Mouse (Mus musculus) myocyte (in vitro differentiated cells): ENCODE results near the gene Hmga2. TPM values are rescaled to one million over a fixed set of nuclear protein-coding genes. Genes with fewer than 3 reads are reported as not detected.

Source experiments
- H3K27me3 ChIP-seq: one replicate; pipeline ENCODE4 v1.6.1; 2011; ENCODE audit not compliant: control insufficient read depth, insufficient read depth, insufficient read length
- H3K36me3 ChIP-seq: one replicate; pipeline ENCODE4 v1.6.1; 2011; ENCODE audit not compliant: control insufficient read depth, insufficient read depth
- H3K4me2 ChIP-seq: one replicate; pipeline ENCODE4 v1.6.1; 2011; ENCODE audit warnings: low read depth, control low read depth
- H3K4me3 ChIP-seq: one replicate; pipeline ENCODE4 v1.5.1; 2011; ENCODE audit warnings: mild to moderate bottlenecking, control low read depth, moderate library complexity
- H3K79me2 ChIP-seq: one replicate; pipeline ENCODE4 v1.6.1; 2011; ENCODE audit not compliant: control insufficient read depth, insufficient read depth
- H3ac ChIP-seq: one replicate; pipeline ENCODE4 v1.6.1; 2011; ENCODE audit not compliant: control insufficient read depth, insufficient read length
- CEBPB ChIP-seq: IDR thresholded peaks from 2 replicates; pipeline ENCODE4 v1.6.1; 2011; ENCODE audit warnings: mild to moderate bottlenecking, moderate library complexity; ENCODE audit not compliant: poor library complexity, insufficient read depth, severe bottlenecking
- E2F4 ChIP-seq: IDR thresholded peaks from one replicate; pipeline ENCODE4 v1.6.1; 2011; ENCODE audit warnings: mild to moderate bottlenecking, control low read depth, moderate library complexity; ENCODE audit not compliant: insufficient read depth
- MAX ChIP-seq: IDR thresholded peaks from one replicate; pipeline ENCODE4 v1.6.1; 2011; ENCODE audit warnings: low read depth, mild to moderate bottlenecking, control low read depth
- MYOD1 ChIP-seq, 3 experiments: IDR thresholded peaks; one replicate each; pipeline ENCODE4 v1.6.1; 2011; ENCODE audit warnings: control low read depth in 2 of 3, low read depth in 2 of 3, mild to moderate bottlenecking in 2 of 3, moderate library complexity in 1 of 3; ENCODE audit not compliant: insufficient read length in 2 of 3, control insufficient read depth in 1 of 3
- MYOG ChIP-seq, 3 experiments: IDR thresholded peaks; one replicate each; pipeline ENCODE4 v1.6.1; 2011; ENCODE audit warnings: control low read depth in 2 of 3, low read depth in 2 of 3, mild to moderate bottlenecking in 2 of 3; ENCODE audit not compliant: insufficient read length in 2 of 3, control insufficient read depth in 1 of 3, insufficient read depth in 1 of 3
- POLR2A ChIP-seq: IDR thresholded peaks from one replicate; pipeline ENCODE4 v1.6.1; 2011; ENCODE audit warnings: low read depth, mild to moderate bottlenecking, control low read depth, moderate library complexity; ENCODE audit not compliant: insufficient read length
- POLR2AphosphoS2 ChIP-seq: IDR thresholded peaks from one replicate; pipeline ENCODE4 v1.6.1; 2011; ENCODE audit warnings: low read depth, control low read depth; ENCODE audit not compliant: insufficient read length
- REST ChIP-seq: IDR thresholded peaks from one replicate; pipeline ENCODE4 v1.6.1; 2011; ENCODE audit warnings: mild to moderate bottlenecking, control low read depth, moderate library complexity; ENCODE audit not compliant: insufficient read depth, insufficient read length
- SRF ChIP-seq: IDR thresholded peaks from one replicate; pipeline ENCODE4 v1.6.1; 2011; ENCODE audit warnings: low read depth; ENCODE audit not compliant: control insufficient read depth, insufficient read length
- TCF12 ChIP-seq: IDR thresholded peaks from one replicate; pipeline ENCODE4 v1.6.1; 2011; ENCODE audit warnings: mild to moderate bottlenecking, control low read depth; ENCODE audit not compliant: poor library complexity, insufficient read depth, severe bottlenecking
- TCF3 ChIP-seq: IDR thresholded peaks from one replicate; pipeline ENCODE4 v1.6.1; 2011; ENCODE audit warnings: low read depth, control low read depth; ENCODE audit not compliant: insufficient read length
- USF1 ChIP-seq: IDR thresholded peaks from one replicate; pipeline ENCODE4 v1.6.1; 2011; ENCODE audit warnings: low read depth, mild to moderate bottlenecking, control low read depth, moderate library complexity
- polyA plus RNA-seq: library from polyadenylated mRNA; unstranded; fragments of >200 nt; fragmentation: generic; extraction: Trizol; gene quantifications from one replicate; pipeline ENCODE4 v1.2.1, GENCODE M21; 2012; ENCODE audit warnings: missing spikeins

The Hmga2 gene
- polyA plus RNA-seq, 1 experiment = 4.3 TPM

- Histone ChIP-seq H3K79me2 (peaks cover 36% of the 10 kb centered on the region), H3K4me2 (peak overlapping the region; percentile 98), H3K27me3 (no peaks in the 10 kb centered on the region), H3ac (peak overlapping the region; percentile 71), H3K36me3 (no peaks in the 10 kb centered on the region), H3K4me3 (peak overlapping the region; percentile 82)
- TF ChIP-seq SRF (no peak), E2F4 (no peak), MAX (no peak), MYOG (IDR thresholded peaks at IDR 0.05; ENCODE audit: control insufficient read depth in 1 of 3, insufficient read depth in 1 of 3, insufficient read length in 2 of 3, low read depth in 2 of 3) (peak in 2 of 3 experiments; percentile 22 to 30), POLR2AphosphoS2 (no peak), USF1 (peak; percentile 41), POLR2A (peak; percentile 42)
Measured at GRCm38 (mm10) chr10:120476516-120477336, 457 bp upstream of the Hmga2 start.

DNA sequence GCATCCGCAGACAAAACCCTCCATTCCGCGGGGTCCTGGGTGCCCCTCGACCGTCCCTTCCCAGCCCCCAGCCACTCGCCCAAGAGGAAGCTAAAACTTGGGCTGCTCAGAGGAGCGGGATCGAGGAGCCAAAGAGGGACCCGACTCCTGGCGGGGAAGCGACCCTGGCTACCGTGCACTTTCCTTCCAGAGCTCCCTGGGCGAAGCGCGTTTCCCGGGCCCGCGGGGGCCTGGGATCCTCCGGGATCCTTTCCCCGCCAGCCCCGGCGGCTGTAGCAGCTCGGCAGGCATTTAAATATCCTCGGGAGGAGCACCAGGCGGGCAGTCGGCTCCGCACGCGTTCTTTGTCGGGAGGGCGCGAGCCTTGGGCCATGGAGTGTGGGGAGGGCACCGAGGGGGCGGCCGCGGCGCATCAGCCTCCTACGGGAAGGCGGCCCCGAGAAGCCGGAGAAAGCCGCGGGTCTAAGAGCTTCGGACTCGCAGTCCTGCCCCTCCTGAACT is 1.2 kb downstream of the Hmga2 start:
- Histone ChIP-seq H3ac (peak overlapping the region; percentile 71), H3K79me2 (peaks cover 51% of the 10 kb centered on the region), H3K4me2 (peak overlapping the region; percentile 98), H3K36me3 (no peaks in the 10 kb centered on the region), H3K4me3 (peak overlapping the region; percentile 82), H3K27me3 (no peaks in the 10 kb centered on the region)
- TF ChIP-seq MYOD1 (IDR thresholded peaks at IDR 0.05; ENCODE audit: control insufficient read depth in 1 of 3, insufficient read length in 2 of 3, low read depth in 2 of 3) (no peak), REST (no peak), TCF3 (no peak), MAX (no peak), TCF12 (no peak), POLR2A (no peak), E2F4 (no peak), USF1 (no peak), CEBPB (no peak), SRF (no peak), MYOG (IDR thresholded peaks at IDR 0.05; ENCODE audit: control insufficient read depth in 1 of 3, insufficient read depth in 1 of 3, insufficient read length in 2 of 3, low read depth in 2 of 3) (no peak), POLR2AphosphoS2 (no peak)

- Histone ChIP-seq H3ac (no peak overlapping the region), H3K27me3 (no peaks in the 10 kb centered on the region), H3K79me2 (peaks cover 56% of the 10 kb centered on the region), H3K4me2 (peak overlapping the region; percentile 98), H3K36me3 (no peaks in the 10 kb centered on the region), H3K4me3 (peak overlapping the region; percentile 82)
- TF ChIP-seq TCF12 (no peak), MYOG (IDR thresholded peaks at IDR 0.05; ENCODE audit: control insufficient read depth in 1 of 3, insufficient read depth in 1 of 3, insufficient read length in 2 of 3, low read depth in 2 of 3) (no peak), TCF3 (no peak), REST (no peak), MYOD1 (IDR thresholded peaks at IDR 0.05; ENCODE audit: control insufficient read depth in 1 of 3, insufficient read length in 2 of 3, low read depth in 2 of 3) (no peak), CEBPB (no peak), SRF (no peak), MAX (no peak), POLR2AphosphoS2 (no peak), POLR2A (no peak), USF1 (no peak)
Measured at GRCm38 (mm10) chr10:120474301-120474700, 2.0 kb downstream of the Hmga2 start.

GRCm38 (mm10) chr10:120473218-120473617 is 3.1 kb downstream of the Hmga2 start:
- no peaks in the 10 kb centered on the region for H3K36me3 ChIP-seq
- H3K27me3 ChIP-seq = no peaks in the 10 kb centered on the region
- peak overlapping the region; percentile 98 for H3K4me2 ChIP-seq
- H3K4me3 ChIP-seq = peak overlapping the region; percentile 82
- TF ChIP-seq REST = no peak
- TF ChIP-seq TCF12 = no peak
- no peak for TF ChIP-seq E2F4
- TF ChIP-seq POLR2AphosphoS2 = no peak
- no peak for TF ChIP-seq MAX
- no peak for TF ChIP-seq TCF3
- TF ChIP-seq MYOD1 (IDR thresholded peaks at IDR 0.05; ENCODE audit: control insufficient read depth in 1 of 3, insufficient read length in 2 of 3, low read depth in 2 of 3) = no peak
- TF ChIP-seq CEBPB = no peak
- no peak for TF ChIP-seq USF1
- H3K79me2 ChIP-seq = peaks cover 60% of the 10 kb centered on the region
- H3ac ChIP-seq = no peak overlapping the region
